Mouse (Mus musculus): Measurements from ENCODE around the gene Lmbr1l. TPM values are rescaled to one million over a fixed set of nuclear protein-coding genes. Genes with fewer than 3 reads are reported as not detected.

Gene Lmbr1l
- polyA plus RNA-seq (2014; fragmentation: Nextera tagmentation; extraction: Ambion mirVana), result 5.5 and 6.2 TPM in 2 replicates

DNA sequence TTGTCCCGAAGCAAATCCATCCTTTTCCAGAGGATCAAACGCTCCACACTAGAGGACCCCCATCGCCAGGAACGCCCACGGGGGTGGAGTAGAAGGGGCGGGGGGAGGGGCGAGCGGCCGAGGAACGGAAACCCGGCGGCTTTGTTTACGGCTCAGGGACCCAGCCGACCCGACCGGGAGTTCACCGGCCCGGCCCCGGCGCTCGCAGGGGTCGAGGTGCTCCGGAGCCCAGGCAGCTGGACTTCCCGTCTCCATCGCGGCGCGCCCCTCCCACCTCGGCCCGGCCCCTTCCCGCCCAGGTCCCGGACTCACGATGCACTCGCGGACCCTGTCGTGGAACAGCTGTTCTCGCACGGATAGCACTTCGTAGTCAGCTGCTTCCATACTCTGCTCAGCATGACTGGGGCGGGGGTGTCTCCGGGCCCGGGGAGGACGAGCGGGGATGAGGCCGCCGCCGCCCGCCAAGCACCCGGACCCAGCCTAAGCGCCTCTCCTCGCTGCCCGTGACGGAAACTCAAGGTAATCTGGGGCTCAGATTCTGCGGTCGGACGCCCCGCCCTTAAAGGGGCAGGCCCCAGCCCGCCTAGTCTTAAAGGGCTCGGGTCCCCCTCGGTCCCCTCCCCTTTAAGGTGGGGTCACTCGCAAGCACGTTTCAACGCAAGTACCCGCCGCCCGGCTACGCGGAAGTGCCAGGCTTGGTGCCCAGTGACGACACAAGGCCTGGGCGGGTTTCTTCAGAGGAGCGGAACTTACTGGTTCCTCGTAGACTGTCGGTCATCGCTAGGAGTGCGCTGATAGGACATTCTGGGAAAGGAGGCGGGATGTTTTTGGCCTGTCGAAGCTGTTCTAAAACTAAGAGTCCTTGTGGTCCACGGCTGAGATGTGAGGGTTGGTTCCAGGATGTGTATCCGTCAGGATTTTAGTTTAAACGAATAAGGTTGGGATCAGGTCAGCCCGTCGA is at the start of gene Lmbr1l:
Gene Lmbr1l (minus strand): TSS at position 694 of the 961 bp plus-strand sequence.
- peak; percentile 99 for DNase-seq (ENCODE audit: low spot score)
- Histone ChIP-seq H3K4me1 (ENCODE audit: control insufficient read depth, insufficient read depth, low read length) (peaks cover 6% of the 10 kb centered on the region), H3K36me3 (ENCODE audit: control insufficient read depth, insufficient read depth, low read length) (peaks cover 2% of the 10 kb centered on the region; the same call in 1 of the 2 replicates), H3K27me3 (ENCODE audit: control insufficient read depth, insufficient read depth, low read length) (no peaks in the 10 kb centered on the region), H3K27ac (replicated peaks; ENCODE audit: low read depth, low read length) (peak within 1 kb of the TSS; percentile 90), H3K9ac (ENCODE audit: low read length) (peak within 1 kb of the TSS; percentile 83), H3K4me2 (ENCODE audit: low read depth, severe bottlenecking) (peak within 1 kb of the TSS; percentile 80), H3K4me3 (ENCODE audit: low read depth, low read length) (peak within 1 kb of the TSS; percentile 95), H3K9me3 (ENCODE audit: control insufficient read depth, low read length) (no peaks in the 10 kb centered on the region)
- under 1% methylated on average over 73 of the region's 82 CpGs for WGBS
- ATAC-seq (ENCODE audit: insufficient number of reproducible peaks, low FRiP score, low TSS enrichment, low read depth), result peak; percentile 99

DNA sequence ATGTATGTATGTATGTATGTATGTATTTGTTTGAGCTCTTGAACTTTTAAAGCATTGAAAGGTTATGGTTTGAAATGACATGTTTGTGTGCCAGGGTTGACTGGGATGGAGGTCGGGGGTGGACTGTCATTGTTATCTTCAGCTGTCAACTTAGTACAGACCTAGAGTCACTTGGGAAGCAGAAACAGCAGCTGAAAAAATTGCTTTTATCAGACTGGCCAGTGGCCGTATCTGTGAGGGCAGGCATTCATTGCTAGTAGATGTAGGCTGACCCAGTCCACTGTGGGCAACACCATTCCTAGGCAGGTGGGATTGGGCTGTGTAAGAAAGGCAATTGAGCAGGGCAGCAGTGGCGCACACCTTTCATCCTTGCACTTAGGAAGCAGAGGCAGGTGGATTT is 41.5 kb upstream of the Lmbr1l start:
- ATAC-seq (ENCODE audit: insufficient number of reproducible peaks, low FRiP score, low TSS enrichment, low read depth), result no peak
- no peaks in the 10 kb centered on the region for H3K27me3 ChIP-seq (ENCODE audit: control insufficient read depth, insufficient read depth, low read length)
- H3K4me3 ChIP-seq (ENCODE audit: low read depth, low read length), result no peak overlapping the region
- WGBS, result 90% methylated on average over 3 of the region's 3 CpGs
- peaks cover 3% of the 10 kb centered on the region; the same call in 1 of the 2 replicates for H3K4me1 ChIP-seq (ENCODE audit: control insufficient read depth, insufficient read depth, low read length)
- no peak overlapping the region for H3K4me2 ChIP-seq (ENCODE audit: low read depth, severe bottlenecking)
- no peak for DNase-seq (ENCODE audit: low spot score)
- no peak overlapping the region for H3K9ac ChIP-seq (ENCODE audit: low read length)
- H3K27ac ChIP-seq (replicated peaks; ENCODE audit: low read depth, low read length), result no peak overlapping the region
- no peaks in the 10 kb centered on the region for H3K9me3 ChIP-seq (ENCODE audit: control insufficient read depth, low read length)
- H3K36me3 ChIP-seq (ENCODE audit: control insufficient read depth, insufficient read depth, low read length), result no peaks in the 10 kb centered on the region

DNA sequence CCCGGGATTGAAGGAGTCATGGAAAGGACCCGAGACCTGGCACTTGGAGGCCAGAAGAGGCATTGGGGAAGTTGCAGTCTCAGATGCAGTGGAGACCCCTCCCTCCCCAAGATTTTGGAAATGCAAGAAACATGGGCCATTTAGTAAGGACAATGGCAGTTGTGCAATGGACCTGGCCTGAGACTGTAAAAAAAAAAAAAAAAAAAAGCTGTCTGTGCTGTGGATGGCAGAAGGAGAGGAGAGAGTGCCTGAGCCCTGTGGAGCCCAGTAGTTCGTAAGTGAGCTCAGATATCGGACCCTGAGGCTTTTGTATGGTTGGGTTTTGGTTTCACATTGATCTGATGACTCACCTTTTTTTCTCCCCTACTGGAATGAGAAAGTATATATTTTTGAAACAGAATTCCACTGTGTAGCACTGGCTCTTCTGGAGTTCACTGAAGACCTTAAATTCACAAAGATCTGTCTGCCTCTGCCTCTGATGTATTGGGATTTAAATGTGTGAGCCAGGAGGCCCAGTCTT is 40.9 kb upstream of the Lmbr1l start:
- H3K27me3 ChIP-seq (ENCODE audit: control insufficient read depth, insufficient read depth, low read length), result no peaks in the 10 kb centered on the region
- H3K4me1 ChIP-seq (ENCODE audit: control insufficient read depth, insufficient read depth, low read length), result peaks cover 7% of the 10 kb centered on the region; the same call in 1 of the 2 replicates
- H3K9ac ChIP-seq (ENCODE audit: low read length), result no peak overlapping the region
- no peak for ATAC-seq (ENCODE audit: insufficient number of reproducible peaks, low FRiP score, low TSS enrichment, low read depth)
- WGBS, result 91% methylated on average over 4 of the region's 4 CpGs
- H3K4me2 ChIP-seq (ENCODE audit: low read depth, severe bottlenecking), result no peak overlapping the region
- H3K36me3 ChIP-seq (ENCODE audit: control insufficient read depth, insufficient read depth, low read length), result no peaks in the 10 kb centered on the region
- H3K4me3 ChIP-seq (ENCODE audit: low read depth, low read length), result no peak overlapping the region
- H3K9me3 ChIP-seq (ENCODE audit: control insufficient read depth, low read length), result no peaks in the 10 kb centered on the region
- no peak for DNase-seq (ENCODE audit: low spot score)
- no peak overlapping the region for H3K27ac ChIP-seq (replicated peaks; ENCODE audit: low read depth, low read length)

DNA sequence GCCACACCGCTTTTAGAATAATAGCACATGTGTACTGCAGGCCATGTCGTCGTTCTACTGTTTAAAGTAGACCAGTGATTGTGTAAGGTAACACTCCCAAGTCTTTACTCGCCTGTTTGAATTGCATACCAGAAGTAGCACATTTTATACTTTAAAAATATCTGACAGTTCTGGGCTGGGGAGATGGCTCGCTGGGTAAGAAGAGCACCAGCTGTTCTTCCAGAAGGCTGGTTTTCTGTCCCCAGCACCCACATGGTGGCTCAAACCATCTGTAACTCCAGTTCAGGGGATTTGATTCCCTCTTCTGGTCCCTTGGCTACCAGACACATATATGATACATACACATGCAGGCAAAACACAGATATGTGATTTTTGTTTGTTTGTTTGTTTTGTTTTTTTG is 39.4 kb upstream of the Lmbr1l start:
- no peak overlapping the region for H3K9ac ChIP-seq (ENCODE audit: low read length)
- DNase-seq (ENCODE audit: low spot score), result no peak
- H3K9me3 ChIP-seq (ENCODE audit: control insufficient read depth, low read length), result no peaks in the 10 kb centered on the region
- no peak for ATAC-seq (ENCODE audit: insufficient number of reproducible peaks, low FRiP score, low TSS enrichment, low read depth)
- no peaks in the 10 kb centered on the region for H3K36me3 ChIP-seq (ENCODE audit: control insufficient read depth, insufficient read depth, low read length)
- H3K4me2 ChIP-seq (ENCODE audit: low read depth, severe bottlenecking), result no peak overlapping the region
- no peak overlapping the region for H3K4me3 ChIP-seq (ENCODE audit: low read depth, low read length)
- 88% methylated on average over 5 of the region's 5 CpGs for WGBS
- H3K27me3 ChIP-seq (ENCODE audit: control insufficient read depth, insufficient read depth, low read length), result no peaks in the 10 kb centered on the region
- no peak overlapping the region for H3K27ac ChIP-seq (replicated peaks; ENCODE audit: low read depth, low read length)
- peaks cover 8% of the 10 kb centered on the region; the same call in 1 of the 2 replicates for H3K4me1 ChIP-seq (ENCODE audit: control insufficient read depth, insufficient read depth, low read length)

DNA sequence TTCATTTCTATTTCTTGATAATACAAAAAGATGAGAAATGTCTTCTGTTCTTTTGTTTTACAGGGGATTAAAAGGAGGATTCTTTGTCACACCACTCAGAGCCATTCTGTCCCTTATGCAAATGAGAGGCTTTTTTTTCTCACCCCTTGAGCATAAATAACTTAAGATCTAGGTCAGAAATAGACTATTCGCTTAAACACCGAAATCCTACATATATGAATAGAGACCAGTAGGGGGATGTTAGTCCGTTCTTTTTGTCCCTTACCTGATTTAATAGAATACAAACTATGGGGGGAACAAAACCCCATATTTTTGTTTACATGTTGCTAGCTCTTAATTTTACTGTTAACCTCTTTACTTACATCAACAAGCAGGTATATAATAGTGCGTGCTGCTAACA is 38.0 kb upstream of the Lmbr1l start:
- no peak for ATAC-seq (ENCODE audit: insufficient number of reproducible peaks, low FRiP score, low TSS enrichment, low read depth)
- Histone ChIP-seq H3K4me3 (ENCODE audit: low read depth, low read length) (no peak overlapping the region), H3K9me3 (ENCODE audit: control insufficient read depth, low read length) (no peaks in the 10 kb centered on the region), H3K27ac (replicated peaks; ENCODE audit: low read depth, low read length) (no peak overlapping the region), H3K36me3 (ENCODE audit: control insufficient read depth, insufficient read depth, low read length) (no peaks in the 10 kb centered on the region), H3K4me1 (ENCODE audit: control insufficient read depth, insufficient read depth, low read length) (peaks cover 8% of the 10 kb centered on the region; the same call in 1 of the 2 replicates), H3K27me3 (ENCODE audit: control insufficient read depth, insufficient read depth, low read length) (no peaks in the 10 kb centered on the region), H3K4me2 (ENCODE audit: low read depth, severe bottlenecking) (no peak overlapping the region), H3K9ac (ENCODE audit: low read length) (no peak overlapping the region)
- 94% methylated on average over 4 of the region's 4 CpGs for WGBS
- no peak for DNase-seq (ENCODE audit: low spot score)

DNA sequence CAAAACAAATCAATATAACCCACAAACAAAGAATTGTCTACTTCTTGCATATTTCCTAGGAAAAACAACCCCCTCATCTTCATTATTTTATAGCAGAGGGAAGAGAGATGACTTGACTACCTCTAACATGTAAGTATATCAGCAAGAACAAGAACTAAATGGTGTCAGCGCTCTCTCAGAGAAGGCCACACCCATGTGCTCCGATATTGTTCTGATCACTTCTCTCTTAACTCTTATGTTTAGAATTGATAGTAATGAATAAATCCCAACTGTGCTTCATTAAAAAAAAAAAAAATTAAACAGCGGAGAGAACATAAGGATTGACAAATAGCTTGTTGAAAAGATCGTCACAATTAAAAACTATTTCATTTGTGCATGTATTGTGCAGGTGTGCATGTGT is 37.3 kb upstream of the Lmbr1l start:
- H3K27ac ChIP-seq (replicated peaks; ENCODE audit: low read depth, low read length), result no peak overlapping the region

DNA sequence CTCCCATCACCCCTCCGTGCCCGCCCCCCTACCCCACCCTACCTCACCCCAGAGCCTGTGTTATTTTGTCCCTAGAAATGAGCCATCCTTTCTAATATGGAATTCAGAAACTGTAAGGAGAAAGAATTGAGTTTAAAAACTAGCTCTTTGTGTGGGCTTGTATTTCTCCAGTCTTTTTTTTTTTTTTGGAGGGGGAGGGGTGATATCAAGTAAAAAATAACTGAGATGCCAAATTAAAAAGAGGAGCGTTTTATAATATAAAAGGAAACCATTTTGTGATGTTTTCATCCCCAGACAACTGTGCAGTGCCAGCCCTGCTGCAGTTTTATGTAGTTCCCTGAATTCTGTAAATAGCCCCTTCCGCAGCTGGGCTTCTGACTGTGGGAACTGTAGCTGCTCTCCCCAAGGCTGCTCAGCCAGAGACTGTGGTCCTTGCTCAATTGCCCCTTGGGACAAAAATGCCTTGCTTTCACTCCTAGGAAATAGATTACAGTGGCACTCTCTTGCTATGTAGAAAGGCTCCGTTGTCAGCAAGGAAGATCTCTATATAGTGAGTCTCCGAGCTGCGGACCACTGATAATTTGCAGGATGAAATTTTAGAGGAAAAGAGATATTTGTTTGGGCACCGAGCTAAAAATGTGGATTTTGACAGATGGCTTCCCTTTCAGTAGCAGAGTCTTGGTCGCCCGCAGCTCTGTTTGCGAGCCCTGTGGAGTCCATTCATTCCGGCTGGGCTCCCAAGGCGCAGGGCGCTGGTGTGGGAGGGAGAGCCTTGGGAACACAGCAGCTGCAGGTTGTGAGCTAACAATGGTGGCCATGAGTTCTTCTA is 36.6 kb upstream of the Lmbr1l start:
- H3K9me3 ChIP-seq (ENCODE audit: control insufficient read depth, low read length), result no peaks in the 10 kb centered on the region
- H3K27ac ChIP-seq (replicated peaks; ENCODE audit: low read depth, low read length), result peak overlapping the region; percentile 23; the same call in 1 of the 2 replicates
- no peak overlapping the region for H3K4me3 ChIP-seq (ENCODE audit: low read depth, low read length)
- H3K9ac ChIP-seq (ENCODE audit: low read length), result peak overlapping the region; percentile 32
- H3K4me1 ChIP-seq (ENCODE audit: control insufficient read depth, insufficient read depth, low read length), result peaks cover 8% of the 10 kb centered on the region; the same call in 1 of the 2 replicates
- no peaks in the 10 kb centered on the region for H3K36me3 ChIP-seq (ENCODE audit: control insufficient read depth, insufficient read depth, low read length)
- peak overlapping the region; percentile 13; the same call in 1 of the 2 replicates for H3K4me2 ChIP-seq (ENCODE audit: low read depth, severe bottlenecking)
- H3K27me3 ChIP-seq (ENCODE audit: control insufficient read depth, insufficient read depth, low read length), result no peaks in the 10 kb centered on the region
- DNase-seq (ENCODE audit: low spot score) (peak; percentile 52), ATAC-seq (ENCODE audit: insufficient number of reproducible peaks, low FRiP score, low TSS enrichment, low read depth) (no peak)
- WGBS, result 27% methylated on average over 14 of the region's 14 CpGs

More for the DNA sequence above, 37.3 kb upstream of the Lmbr1l start:
- H3K9ac ChIP-seq (ENCODE audit: low read length), result no peak overlapping the region
- no peaks in the 10 kb centered on the region for H3K27me3 ChIP-seq (ENCODE audit: control insufficient read depth, insufficient read depth, low read length)
- 84% methylated on average over 4 of the region's 4 CpGs for WGBS
- H3K4me2 ChIP-seq (ENCODE audit: low read depth, severe bottlenecking), result no peak overlapping the region
- no peak for ATAC-seq (ENCODE audit: insufficient number of reproducible peaks, low FRiP score, low TSS enrichment, low read depth)
- no peaks in the 10 kb centered on the region for H3K9me3 ChIP-seq (ENCODE audit: control insufficient read depth, low read length)
- H3K36me3 ChIP-seq (ENCODE audit: control insufficient read depth, insufficient read depth, low read length), result no peaks in the 10 kb centered on the region
- H3K4me3 ChIP-seq (ENCODE audit: low read depth, low read length), result no peak overlapping the region
- DNase-seq (ENCODE audit: low spot score), result no peak
- H3K4me1 ChIP-seq (ENCODE audit: control insufficient read depth, insufficient read depth, low read length), result peaks cover 8% of the 10 kb centered on the region; the same call in 1 of the 2 replicates
